Mouse (Mus musculus): ENCODE measurements around the gene Cad. TPM values are rescaled to one million over a fixed set of nuclear protein-coding genes. Genes with fewer than 3 reads are reported as not detected.

The Cad gene
- polyA plus RNA-seq, 1 experiment from 2014 or later, result 15.7 TPM

- no peak overlapping the region for H3K4me3 ChIP-seq
- no peaks in the 10 kb centered on the region for H3K4me1 ChIP-seq (replicated peaks)
- H3K36me3 ChIP-seq, result peaks cover 60% of the 10 kb centered on the region
- H3K9me3 ChIP-seq, result no peaks in the 10 kb centered on the region
- H3K9ac ChIP-seq, result no peak overlapping the region
- no peak overlapping the region for H3K4me2 ChIP-seq
- no peaks in the 10 kb centered on the region for H3K27me3 ChIP-seq
- WGBS, result 89% methylated on average over 13 of the region's 13 CpGs
- no peak for ATAC-seq (ENCODE audit: low FRiP score, low read depth)
- no peak overlapping the region for H3K27ac ChIP-seq (replicated peaks)
These were observed 21.8 kb downstream of the Cad start for GRCm38 (mm10) chr5:31076346-31076745.

DNA sequence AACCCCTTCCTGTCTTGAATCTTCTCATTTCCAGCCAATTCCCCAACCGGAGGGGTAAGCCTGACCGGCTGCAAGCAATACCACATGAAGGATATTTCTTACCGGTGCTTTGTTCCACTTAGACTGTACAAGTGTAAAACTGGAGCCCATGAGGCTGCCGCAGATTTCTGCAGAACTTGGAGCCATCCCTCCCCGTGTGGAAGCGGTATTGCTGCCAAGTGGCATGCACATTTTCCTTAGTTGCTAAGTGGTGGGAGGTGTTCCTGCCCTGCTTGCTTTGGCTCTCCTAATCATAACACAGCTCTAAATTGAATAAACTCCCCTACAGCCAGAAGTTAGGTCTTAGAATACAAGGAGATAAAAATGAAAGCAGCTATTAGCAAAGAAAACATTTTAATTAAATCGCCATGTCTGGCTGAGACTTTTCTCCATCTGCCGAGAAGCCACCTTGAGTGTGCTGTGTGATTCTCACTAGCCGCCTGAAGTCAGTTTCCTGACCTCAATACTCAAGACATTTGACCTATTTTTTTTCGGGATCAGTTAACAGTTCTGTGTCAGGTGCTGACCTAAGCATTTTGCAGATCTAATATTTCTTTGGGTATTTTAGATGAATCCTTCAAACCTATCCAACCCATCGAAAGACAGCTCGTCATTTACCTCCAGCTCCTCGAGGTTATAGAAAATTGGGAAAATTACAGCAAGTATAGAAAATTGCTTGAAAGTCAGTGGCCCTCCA lies 25.6 kb downstream of the Cad start:
- Histone ChIP-seq H3K4me3 (no peak overlapping the region), H3K9me3 (no peaks in the 10 kb centered on the region), H3K27me3 (no peaks in the 10 kb centered on the region), H3K4me2 (no peak overlapping the region), H3K9ac (no peak overlapping the region), H3K27ac (replicated peaks) (no peak overlapping the region), H3K4me1 (replicated peaks) (peaks cover 13% of the 10 kb centered on the region; the same call in 1 of the 2 replicates), H3K36me3 (peaks cover 30% of the 10 kb centered on the region)
- ATAC-seq (ENCODE audit: low FRiP score, low read depth), result no peak
- 79% methylated on average over 13 of the region's 13 CpGs for WGBS

- WGBS, result 68% methylated on average over 3 of the region's 3 CpGs
- Histone ChIP-seq H3K9me3 (no peaks in the 10 kb centered on the region), H3K4me2 (no peak overlapping the region), H3K27me3 (no peaks in the 10 kb centered on the region), H3K9ac (no peak overlapping the region), H3K4me1 (replicated peaks) (peaks cover 13% of the 10 kb centered on the region; the same call in 1 of the 2 replicates), H3K27ac (replicated peaks) (no peak overlapping the region), H3K36me3 (peaks cover 26% of the 10 kb centered on the region), H3K4me3 (no peak overlapping the region)
- no peak for ATAC-seq (ENCODE audit: low FRiP score, low read depth)
These were observed 26.2 kb downstream of the Cad start for GRCm38 (mm10) chr5:31080795-31081164.

- no peaks in the 10 kb centered on the region for H3K27me3 ChIP-seq
- H3K9ac ChIP-seq, result no peak overlapping the region
- peaks cover 21% of the 10 kb centered on the region for H3K36me3 ChIP-seq
- H3K4me2 ChIP-seq, result no peak overlapping the region
- no peak overlapping the region for H3K27ac ChIP-seq (replicated peaks)
- peaks cover 13% of the 10 kb centered on the region; the same call in 1 of the 2 replicates for H3K4me1 ChIP-seq (replicated peaks)
- H3K4me3 ChIP-seq, result no peak overlapping the region
- no peak for ATAC-seq (ENCODE audit: low FRiP score, low read depth)
- WGBS, result 77% methylated on average over 3 of the region's 3 CpGs
- H3K9me3 ChIP-seq, result no peaks in the 10 kb centered on the region
These were observed 26.8 kb downstream of the Cad start for GRCm38 (mm10) chr5:31081386-31081785.

DNA sequence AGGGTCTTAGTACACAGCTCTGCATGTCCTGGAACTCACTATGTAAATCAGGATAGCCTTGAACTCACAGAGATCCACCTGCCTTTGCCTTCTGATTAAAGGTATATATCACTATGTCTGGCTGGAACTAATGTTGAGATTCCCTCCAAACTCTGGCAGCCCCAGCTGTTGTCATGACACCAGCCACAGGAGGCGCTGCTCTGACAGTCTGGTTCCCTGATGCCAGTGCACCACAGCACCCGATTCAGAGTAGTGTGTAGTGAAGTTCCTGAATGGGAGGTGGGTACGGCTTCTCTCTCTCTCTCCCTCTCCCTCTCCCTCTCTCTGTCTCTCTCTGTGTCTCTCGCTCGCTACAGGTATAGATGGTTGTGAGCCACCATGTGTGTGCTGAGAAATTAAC lies 27.8 kb downstream of the Cad start:
- Histone ChIP-seq H3K4me3 (no peak overlapping the region), H3K27ac (replicated peaks) (0 out of 2 replicates have a peak overlapping the region, but pooled peaks have one; percentile 32), H3K4me1 (replicated peaks) (peaks cover 13% of the 10 kb centered on the region; the same call in 1 of the 2 replicates), H3K36me3 (peaks cover 12% of the 10 kb centered on the region), H3K9ac (no peak overlapping the region), H3K4me2 (0 out of 2 replicates have a peak overlapping the region, but pooled peaks have one; percentile 4), H3K27me3 (no peaks in the 10 kb centered on the region), H3K9me3 (no peaks in the 10 kb centered on the region)
- peak; percentile 13; the same call in 1 of the 2 replicates for ATAC-seq (ENCODE audit: low FRiP score, low read depth)
- WGBS, result 9% methylated on average over 5 of the region's 5 CpGs

DNA sequence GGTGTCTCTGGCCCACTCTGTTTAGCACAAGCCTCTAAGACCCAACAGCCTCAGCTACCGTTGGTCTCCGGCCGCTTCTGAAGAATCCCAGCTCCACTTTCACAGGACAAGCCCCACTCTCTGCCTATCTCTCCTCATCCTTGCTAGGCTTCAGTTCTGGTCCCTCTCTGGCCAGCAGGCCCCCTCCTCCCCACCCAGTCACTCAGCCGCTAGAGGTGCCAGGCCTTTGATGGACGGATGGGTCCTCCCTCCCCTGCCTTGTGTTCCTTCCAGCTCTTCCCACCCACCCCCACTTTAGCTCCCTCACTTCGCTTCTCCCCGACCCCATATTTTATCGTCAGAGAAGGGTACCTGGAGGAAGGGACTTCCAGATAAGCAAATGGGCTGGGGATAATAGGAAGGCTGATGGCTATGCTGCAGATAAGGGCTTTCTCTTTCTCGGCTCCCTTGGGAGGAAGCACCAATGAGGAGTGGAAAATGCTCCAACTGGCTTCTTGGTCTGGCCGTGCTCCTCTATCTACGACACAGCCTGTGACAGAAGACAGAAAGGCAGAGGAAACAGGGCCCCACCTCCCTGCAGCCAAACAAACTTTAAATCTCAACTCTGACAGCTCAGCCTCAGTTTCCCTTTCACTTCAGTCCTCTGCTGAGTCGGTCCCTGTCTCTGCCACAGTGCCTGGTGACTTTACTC lies 28.5 kb downstream of the Cad start:
- Histone ChIP-seq H3K9ac (no peak overlapping the region), H3K9me3 (no peaks in the 10 kb centered on the region), H3K4me1 (replicated peaks) (peaks cover 13% of the 10 kb centered on the region; the same call in 1 of the 2 replicates), H3K4me3 (no peak overlapping the region), H3K36me3 (peaks cover 6% of the 10 kb centered on the region; the same call in 1 of the 2 replicates), H3K4me2 (0 out of 2 replicates have a peak overlapping the region, but pooled peaks have one; percentile 4), H3K27me3 (no peaks in the 10 kb centered on the region), H3K27ac (replicated peaks) (peak overlapping the region; percentile 32; the same call in 1 of the 2 replicates)
- WGBS, result 33% methylated on average over 12 of the region's 12 CpGs
- ATAC-seq (ENCODE audit: low FRiP score, low read depth), result no peak

DNA sequence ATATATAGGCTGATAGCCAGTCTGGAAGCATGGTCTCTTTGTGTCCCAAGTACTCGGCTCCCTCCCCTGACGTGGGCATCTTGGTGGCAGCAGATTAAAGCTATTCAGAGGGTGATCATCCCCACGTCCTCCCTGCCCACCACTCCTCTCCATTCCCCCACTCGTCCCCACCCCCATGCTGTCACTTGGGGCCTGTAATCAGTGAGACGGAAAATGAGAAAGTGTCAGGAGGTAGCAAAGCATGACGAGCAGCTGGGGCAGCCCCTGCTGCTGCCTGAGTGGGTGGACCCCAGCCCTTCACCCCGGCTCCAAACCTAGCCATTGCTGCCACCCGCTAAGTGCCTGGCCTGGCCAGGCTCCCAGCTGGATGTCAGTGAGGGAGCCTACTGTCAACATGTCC lies 29.4 kb downstream of the Cad start:
- no peak overlapping the region for H3K4me3 ChIP-seq
- peak; percentile 59; the same call in 1 of the 2 replicates for ATAC-seq (ENCODE audit: low FRiP score, low read depth)
- H3K4me1 ChIP-seq (replicated peaks), result peaks cover 13% of the 10 kb centered on the region; the same call in 1 of the 2 replicates
- no peak overlapping the region for H3K9ac ChIP-seq
- H3K4me2 ChIP-seq, result no peak overlapping the region
- H3K36me3 ChIP-seq, result peaks cover 1% of the 10 kb centered on the region; the same call in 1 of the 2 replicates
- 3% methylated on average over 8 of the region's 8 CpGs for WGBS
- H3K27ac ChIP-seq (replicated peaks), result no peak overlapping the region; the same call in 1 of the 2 replicates
- H3K9me3 ChIP-seq, result no peaks in the 10 kb centered on the region
- H3K27me3 ChIP-seq, result no peaks in the 10 kb centered on the region

DNA sequence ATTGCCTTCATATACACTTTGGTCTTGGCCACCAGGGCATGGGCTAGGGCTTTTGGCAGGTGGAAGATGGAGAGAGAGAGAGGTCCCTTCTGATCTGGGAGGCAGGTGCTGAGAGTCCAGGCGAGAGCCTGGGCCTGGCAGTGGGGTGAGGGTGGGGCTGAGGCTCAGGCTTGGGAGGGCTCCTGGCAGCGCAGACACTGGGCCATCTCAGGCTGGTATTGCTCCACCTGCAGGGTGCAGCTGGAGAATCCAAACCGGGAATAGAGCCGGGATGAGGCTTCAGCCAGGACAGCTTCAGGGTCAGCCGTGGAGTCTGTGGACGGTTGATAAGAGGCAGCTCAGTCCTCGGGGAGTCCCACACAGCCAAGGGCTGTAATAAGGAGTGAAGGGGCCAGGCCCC lies 32.0 kb downstream of the Cad start:
- 28% methylated on average over 7 of the region's 7 CpGs for WGBS
- peaks cover 18% of the 10 kb centered on the region for H3K27me3 ChIP-seq

GRCm38 (mm10) chr5:31087131-31087530 lies 32.6 kb downstream of the Cad start:
- H3K4me2 ChIP-seq, result no peak overlapping the region
- H3K27me3 ChIP-seq, result peaks cover 22% of the 10 kb centered on the region
- H3K4me1 ChIP-seq (replicated peaks), result peaks cover 17% of the 10 kb centered on the region
- H3K27ac ChIP-seq (replicated peaks), result no peak overlapping the region
- no peaks in the 10 kb centered on the region for H3K9me3 ChIP-seq
- H3K36me3 ChIP-seq, result no peaks in the 10 kb centered on the region
- ATAC-seq (ENCODE audit: low FRiP score, low read depth), result no peak
- no peak overlapping the region for H3K9ac ChIP-seq
- no peak overlapping the region for H3K4me3 ChIP-seq
- WGBS, result 74% methylated on average over 2 of the region's 2 CpGs

More for the DNA sequence above, 32.0 kb downstream of the Cad start:
- no peak overlapping the region for H3K9ac ChIP-seq
- peaks cover 17% of the 10 kb centered on the region for H3K4me1 ChIP-seq (replicated peaks)
- no peak for ATAC-seq (ENCODE audit: low FRiP score, low read depth)
- no peak overlapping the region for H3K4me2 ChIP-seq
- H3K36me3 ChIP-seq, result no peaks in the 10 kb centered on the region
- no peak overlapping the region for H3K4me3 ChIP-seq
- H3K27ac ChIP-seq (replicated peaks), result no peak overlapping the region
- no peaks in the 10 kb centered on the region for H3K9me3 ChIP-seq

DNA sequence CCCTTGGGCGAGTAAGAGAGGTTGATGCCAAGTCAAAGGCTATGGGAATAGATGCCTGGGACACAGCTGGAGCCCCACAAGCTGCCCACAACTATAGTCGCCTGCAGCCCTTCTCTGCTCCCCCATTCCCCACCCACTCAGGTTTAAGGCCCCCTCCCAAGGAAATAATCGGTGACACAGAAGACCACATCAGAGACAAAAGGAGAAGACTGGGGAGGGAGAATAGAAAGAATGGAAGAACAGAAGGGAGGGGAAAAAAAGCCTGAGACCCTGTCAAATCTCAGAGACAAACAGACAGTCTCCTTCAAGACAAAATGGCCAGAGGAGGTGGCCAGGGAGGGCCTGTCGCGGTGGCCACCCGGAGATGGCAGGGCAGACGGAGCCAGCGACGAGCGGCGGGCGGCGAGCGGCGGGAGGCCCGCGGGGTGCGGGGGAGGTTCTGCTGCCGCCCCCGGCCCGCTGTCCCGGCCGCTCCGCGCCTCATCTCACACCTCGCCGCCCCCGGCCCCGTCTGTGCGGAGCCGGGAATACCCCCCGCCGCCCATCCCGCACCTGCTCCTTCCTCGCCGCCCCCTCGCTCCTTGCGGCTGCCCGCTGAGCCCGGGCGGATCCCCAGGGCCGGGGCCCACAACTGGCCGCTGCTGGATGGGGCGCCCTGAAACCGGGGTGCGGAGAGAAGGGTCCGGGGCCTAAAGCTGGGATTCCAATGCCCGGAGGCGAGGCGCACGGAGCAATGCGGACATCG lies 37.8 kb downstream of the Cad start:
- no peaks in the 10 kb centered on the region for H3K36me3 ChIP-seq
- peaks cover 60% of the 10 kb centered on the region for H3K27me3 ChIP-seq
- WGBS, result 2% methylated on average over 46 of the region's 53 CpGs
- H3K9ac ChIP-seq, result peak overlapping the region; percentile 53
- ATAC-seq (ENCODE audit: low FRiP score, low read depth), result 0 out of 2 replicates have a peak, but pooled peaks have one; percentile 17
- peaks cover 42% of the 10 kb centered on the region for H3K4me1 ChIP-seq (replicated peaks)
- peak overlapping the region; percentile 58 for H3K27ac ChIP-seq (replicated peaks)
- no peaks in the 10 kb centered on the region for H3K9me3 ChIP-seq
- H3K4me3 ChIP-seq, result peak overlapping the region; percentile 49
- H3K4me2 ChIP-seq, result peak overlapping the region; percentile 57

GRCm38 (mm10) chr5:31093151-31094041 lies 38.8 kb downstream of the Cad start:
- Histone ChIP-seq H3K9ac (peak overlapping the region; percentile 53), H3K27ac (replicated peaks) (0 out of 2 replicates have a peak overlapping the region, but pooled peaks have one; percentile 58), H3K27me3 (peaks cover 66% of the 10 kb centered on the region), H3K4me1 (replicated peaks) (peaks cover 42% of the 10 kb centered on the region), H3K36me3 (no peaks in the 10 kb centered on the region), H3K9me3 (no peaks in the 10 kb centered on the region), H3K4me3 (peak overlapping the region; percentile 49), H3K4me2 (peak overlapping the region; percentile 57)
- under 1% methylated on average over 47 of the region's 54 CpGs for WGBS
- ATAC-seq (ENCODE audit: low FRiP score, low read depth), result peak; percentile 54
